Mouse (Mus musculus): ENCODE measurements around the gene Rcan2.
"Not testable (repeated sequence)": the region's sequence is repeated elsewhere in the genome, so short reads cannot be mapped to it uniquely, and the experiment has no call there.

The Rcan2 gene

GRCm38 (mm10) chr17:43801077-43801476, at the start of gene Rcan2:
Gene Rcan2, plus strand, starts transcription at chr17:43801351.
- DNase-seq, result peak; percentile 72

DNA sequence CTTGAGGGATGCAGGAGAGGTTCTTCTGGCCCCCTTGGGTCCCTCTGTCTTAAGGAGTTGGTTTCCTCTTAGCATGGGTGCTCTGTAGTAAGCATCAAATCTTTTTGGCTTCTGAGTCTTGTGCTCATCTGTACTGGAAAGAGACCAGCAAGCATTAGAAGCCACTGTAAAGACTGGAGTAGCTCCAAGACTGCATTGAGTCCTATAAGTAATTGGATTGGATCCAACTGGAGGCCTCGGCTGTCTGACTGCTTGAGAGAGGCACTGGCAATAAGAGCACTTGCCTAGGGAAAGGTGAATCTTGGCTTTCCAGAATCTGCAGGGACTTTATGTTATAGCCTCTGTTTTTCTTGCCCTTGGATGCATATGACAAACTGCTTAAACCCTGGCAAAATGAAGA, 48.3 kb upstream of the Rcan2 start:
- no peak for DNase-seq

- no peak for DNase-seq
Measured at GRCm38 (mm10) chr17:43754687-43755086, 46.5 kb upstream of the Rcan2 start.

DNA sequence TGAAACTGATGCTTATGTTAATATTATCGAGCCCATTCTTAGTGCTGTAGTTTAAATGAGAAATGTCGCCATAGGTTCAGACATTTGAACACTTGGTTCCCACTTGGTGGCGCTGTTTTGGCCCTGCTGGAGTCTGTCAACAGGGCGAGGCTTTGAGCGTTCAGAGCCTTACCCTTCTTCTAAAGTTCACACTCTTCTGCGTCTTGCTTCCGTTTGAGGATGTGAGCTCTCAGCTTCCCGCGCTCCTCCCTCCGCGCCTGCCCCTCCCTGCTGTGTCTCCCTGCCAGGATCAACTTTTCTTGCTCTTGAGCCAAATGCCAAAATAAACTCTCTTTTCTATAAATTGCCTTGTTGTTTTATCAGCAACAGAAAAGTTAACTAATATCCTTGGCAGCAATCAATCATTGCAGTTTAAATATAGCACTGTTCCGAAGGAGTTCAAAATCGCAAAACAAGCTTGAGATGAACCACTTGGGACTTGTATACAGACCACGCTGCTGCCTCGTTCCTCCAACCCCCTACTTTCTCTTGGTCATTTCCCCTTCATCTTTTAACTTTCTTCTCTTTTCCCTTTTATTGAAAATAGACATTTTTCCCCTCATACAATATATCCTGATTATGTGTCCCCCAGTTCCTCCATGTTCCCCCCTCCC, 42.4 kb upstream of the Rcan2 start:
- DNase-seq, result no peak

GRCm38 (mm10) chr17:43784531-43784930, 16.6 kb upstream of the Rcan2 start:
- DNase-seq, result no peak

DNA sequence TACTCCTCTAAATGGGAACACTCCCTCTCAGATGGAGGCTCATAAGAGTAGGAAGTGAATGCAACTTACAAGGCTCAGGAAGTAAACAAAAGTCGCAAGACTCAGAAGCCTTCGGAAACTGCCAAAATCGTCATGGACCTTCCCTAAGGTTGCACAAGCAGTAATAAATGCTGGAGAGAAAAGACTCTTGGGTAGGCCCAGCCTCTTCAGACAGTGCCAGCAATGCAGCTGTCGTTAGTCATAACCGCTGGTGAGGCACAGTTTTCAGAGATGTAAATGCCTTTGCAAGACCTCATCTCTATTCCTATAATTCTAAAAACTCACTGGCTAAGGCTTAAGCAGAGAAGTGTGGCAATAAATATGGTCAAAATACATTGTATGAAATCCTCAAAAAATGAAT, 12.9 kb upstream of the Rcan2 start:
- DNase-seq, result no peak

GRCm38 (mm10) chr17:43789376-43789775, 11.8 kb upstream of the Rcan2 start:
- DNase-seq, result no peak

DNA sequence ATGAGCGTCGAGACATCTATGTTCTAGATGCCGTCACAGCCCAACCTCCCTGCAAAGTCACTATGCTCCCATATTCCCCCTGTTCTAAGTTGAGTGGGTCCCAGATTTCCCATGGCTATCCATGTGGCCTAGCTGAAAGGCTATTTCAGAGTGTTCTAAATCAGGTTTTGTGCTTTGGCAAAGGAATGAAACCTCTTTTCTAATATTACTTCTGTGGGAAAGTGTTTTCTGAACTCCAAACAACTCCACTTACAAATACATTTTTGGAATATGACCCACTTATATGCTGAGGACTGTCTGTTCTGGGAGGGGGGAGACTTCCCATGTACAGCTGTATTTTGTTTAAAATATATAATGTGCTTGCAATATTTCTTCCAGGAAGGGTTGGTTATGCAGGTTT, 9.4 kb upstream of the Rcan2 start:
- DNase-seq, result no peak

DNA sequence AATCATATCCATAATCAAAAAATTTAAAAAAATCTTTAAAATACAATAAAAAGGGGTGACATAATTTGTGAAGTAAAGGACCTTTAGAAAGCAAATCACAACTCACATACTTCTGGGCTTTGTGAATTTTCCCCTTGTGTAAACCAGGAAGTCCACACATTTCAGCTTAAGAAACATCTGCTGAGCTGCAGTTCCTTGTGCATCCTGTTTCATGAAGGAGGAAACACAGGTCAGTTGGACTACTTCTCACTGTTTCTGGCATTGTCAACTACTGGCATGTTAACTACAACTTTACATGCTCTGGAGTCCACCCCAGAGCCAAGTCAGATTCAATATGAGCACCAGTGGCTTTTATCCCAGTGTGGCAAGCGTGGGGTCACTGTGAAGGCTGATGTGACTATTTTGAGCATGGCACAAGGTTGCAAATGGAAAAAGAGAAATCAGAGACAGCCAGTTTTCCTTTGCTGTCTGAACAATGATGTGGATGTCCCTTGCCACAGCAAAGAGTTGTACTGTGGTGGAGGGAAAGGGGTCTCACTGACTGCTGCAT, 6.3 kb upstream of the Rcan2 start:
- DNase-seq, result no peak

- DNase-seq, result peak; percentile 85
Measured at GRCm38 (mm10) chr17:43801595-43802373, 633 bp downstream of the Rcan2 start.

DNA sequence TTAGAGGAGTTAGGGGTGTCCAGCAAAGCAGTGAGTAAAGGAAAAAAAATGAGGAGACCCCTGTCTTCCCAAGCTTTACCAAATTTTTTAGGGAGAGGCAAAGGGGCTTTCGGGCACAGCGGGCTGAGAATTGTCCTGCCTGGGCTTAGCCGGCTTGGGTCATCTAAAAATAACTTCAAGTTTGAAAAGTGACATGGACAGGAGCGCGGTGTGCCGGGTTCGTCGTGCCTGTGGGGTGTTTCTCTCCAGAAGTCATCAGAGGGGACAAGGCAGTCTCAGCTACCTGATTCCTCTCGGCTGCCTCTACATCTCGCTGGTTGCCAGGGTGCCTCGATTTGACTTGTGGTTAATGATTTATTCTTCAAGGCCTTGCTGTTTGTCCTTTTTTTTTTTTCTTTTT, 1.3 kb downstream of the Rcan2 start:
- DNase-seq, result no peak

DNA sequence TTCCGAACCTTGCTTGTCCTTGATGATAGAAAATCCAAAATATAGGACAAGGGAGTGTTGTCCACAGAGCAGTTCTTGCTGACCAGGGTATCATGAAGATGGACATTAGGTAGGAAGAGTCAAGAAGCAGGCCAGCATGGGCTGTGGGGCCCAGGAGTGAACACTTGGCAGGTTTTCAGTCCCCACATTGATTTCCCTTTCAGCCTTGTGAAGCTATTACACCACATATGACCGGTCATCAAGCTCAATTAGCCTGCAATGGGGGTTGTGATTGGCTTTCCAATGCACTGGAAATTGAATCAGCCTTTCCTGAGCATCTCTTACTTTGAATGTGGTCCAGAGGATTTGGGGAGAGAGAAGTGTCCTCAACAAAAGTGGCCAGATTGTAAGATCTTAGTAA, 2.0 kb downstream of the Rcan2 start:
- no peak for DNase-seq

GRCm38 (mm10) chr17:43803764-43804163, 2.6 kb downstream of the Rcan2 start:
- DNase-seq, result no peak

DNA sequence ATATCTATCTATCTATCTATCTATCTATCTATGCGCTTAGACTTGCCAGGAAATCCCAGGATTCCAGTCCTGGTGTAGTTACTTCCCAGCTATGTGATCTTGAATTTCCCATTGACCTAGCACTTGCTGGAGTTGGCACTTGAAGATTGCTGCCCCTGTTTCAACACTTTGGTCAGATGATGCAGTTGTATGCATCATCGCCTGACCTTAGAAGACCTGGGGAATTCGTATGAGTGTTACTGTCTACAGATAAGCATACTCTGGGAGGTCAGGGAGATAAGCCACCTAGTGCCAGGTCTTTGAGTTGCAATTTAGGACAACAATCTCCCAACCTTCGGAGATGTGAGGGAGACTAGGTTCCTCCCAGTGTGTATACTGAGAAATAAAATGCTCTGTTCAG, 5.7 kb downstream of the Rcan2 start:
- no peak for DNase-seq

- no peak for DNase-seq
Measured at GRCm38 (mm10) chr17:43811453-43811852, 10.3 kb downstream of the Rcan2 start.

GRCm38 (mm10) chr17:43815376-43815775, 14.2 kb downstream of the Rcan2 start:
- no peak for DNase-seq

DNA sequence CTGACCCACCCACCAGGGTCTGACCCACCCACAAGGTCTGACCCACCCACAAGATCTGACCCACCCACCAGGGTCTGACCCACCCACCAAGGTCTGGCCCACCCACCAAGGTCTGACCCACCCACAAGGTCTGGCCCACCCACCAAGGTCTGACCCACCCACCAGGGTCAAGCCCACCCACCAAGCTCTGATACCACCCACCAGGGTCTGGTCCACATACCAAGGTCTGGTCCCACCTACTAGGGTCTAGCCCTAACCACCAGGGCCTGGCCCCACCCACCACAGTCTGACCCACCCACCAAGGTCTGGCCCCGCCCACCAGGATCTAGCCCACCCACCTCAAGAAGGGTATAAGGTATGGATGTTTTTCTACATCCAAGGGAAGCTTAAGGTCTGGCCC, 15.3 kb downstream of the Rcan2 start:
- no peak for DNase-seq

DNA sequence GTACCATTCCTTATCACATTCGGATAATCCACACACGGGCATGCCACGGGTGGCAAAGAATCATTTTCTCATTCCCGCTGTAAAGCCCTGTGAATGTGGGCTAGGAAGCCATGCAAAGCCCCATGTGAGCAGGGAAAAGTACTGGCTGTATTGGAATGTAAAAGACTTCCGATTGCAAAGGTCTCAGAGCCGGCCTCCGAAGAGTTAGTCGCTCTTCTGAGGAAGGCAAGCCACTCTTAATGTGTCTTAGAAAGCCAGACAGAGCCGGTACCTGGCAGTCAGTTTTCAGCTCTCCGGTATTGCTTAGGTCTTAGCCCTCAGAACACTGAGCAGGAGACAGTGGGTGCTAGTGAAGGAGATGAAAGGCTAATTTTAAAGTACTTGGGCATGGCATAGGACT, 16.0 kb downstream of the Rcan2 start:
- DNase-seq, result no peak

DNA sequence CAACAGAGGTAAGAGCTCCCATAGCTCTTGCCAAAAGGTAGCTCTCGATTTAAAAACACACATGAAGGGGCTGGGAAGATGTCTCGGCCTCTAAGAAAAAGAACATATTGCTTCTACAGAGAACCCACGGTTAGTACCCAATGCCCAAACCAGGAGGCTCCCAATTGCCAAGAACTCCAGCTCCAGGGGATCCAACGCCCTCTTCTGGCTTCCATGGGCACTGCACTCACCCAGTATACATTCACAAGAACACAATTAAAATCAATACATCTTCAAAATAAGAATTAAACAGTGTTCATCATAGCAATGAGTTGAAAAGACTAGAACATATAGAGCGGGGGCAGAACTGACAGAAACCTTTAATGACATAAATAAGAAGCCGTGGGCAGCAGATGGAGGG, 17.2 kb downstream of the Rcan2 start:
- DNase-seq, result no peak

DNA sequence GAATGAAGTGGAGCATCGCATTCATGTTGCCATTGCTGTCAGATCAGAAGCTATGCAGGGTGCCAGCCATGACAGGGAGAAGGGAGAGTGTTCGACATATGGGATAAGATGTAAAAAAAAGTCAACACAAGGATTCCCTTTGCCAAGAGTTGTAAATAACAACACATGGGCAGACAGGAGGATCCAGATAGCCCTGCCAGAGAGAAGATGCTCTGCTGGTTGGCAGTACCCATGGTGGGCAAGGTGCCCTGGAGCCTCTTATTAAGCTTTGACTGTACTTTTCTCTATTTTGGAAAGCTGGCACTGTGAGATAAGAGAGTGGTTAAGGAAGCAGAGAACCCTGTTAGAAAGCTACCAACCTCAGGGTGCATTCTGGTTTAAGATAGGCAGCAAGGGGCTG, 19.8 kb downstream of the Rcan2 start:
- no peak for DNase-seq

- DNase-seq, result no peak
Measured at GRCm38 (mm10) chr17:43822207-43822606, 21.1 kb downstream of the Rcan2 start.

GRCm38 (mm10) chr17:43822630-43823029, 21.5 kb downstream of the Rcan2 start:
- no peak for DNase-seq

DNA sequence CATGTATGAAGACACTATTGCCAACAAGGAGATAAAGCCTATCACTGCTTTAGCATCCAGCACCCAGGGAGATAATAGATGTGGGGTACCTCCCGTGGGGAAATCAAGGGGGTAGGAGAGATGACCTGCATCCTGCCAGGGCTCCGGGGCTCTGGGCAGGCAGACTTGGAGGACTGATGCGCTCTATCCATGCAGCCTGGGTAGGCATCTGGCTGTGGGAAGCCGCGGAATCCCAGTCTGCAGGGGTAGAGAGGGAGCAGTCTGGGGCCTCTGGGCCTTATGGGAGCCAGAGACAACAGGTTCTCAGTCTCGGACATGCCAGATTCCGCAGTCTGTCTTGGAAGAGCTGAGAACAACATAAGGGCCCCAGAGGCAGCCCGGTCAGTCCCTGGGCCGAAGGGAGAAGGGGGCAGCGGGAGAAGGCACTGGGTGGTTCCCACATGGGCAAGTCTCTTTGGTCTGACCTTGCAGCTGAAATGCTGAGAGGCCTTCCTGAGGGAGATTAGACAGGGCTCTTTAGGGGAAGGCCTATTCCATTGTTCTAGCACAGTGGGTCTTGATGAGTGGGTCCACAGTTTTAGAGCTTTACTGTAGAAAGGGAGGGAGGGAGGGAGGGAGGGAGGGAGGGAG, 23.7 kb downstream of the Rcan2 start:
- DNase-seq, result no peak

DNA sequence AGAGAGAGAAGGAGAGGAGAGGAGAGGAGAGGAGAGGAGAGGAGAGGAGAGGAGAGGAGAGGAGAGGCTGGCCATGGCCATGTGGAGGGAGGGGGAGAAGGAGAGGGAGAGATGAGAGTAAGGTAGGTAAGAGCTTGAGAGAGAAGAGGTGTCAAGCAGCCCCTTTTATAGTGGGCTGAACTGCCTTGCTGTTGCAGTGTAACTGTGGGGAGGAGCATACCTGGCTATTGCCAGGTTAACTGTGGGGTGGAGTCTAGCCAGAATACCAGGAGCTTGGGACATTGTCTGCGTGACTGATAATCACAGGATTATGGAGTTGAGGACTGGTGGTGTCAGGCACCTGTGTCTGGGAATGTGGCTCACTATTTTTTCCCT, 24.2 kb downstream of the Rcan2 start:
- not testable (repeated sequence) for DNase-seq
